Mouse (Mus musculus) ES-Bruce4 (cell line): Measurements from ENCODE around the gene Iqcn. TPM values are rescaled to one million over a fixed set of nuclear protein-coding genes. Genes with fewer than 3 reads are reported as not detected.

Experiments
- H3K27ac ChIP-seq: 2 replicates; pipeline ENCODE4 v1.5.1; 2012; ENCODE audit warnings: low read length, inconsistent platforms; ENCODE audit not compliant: insufficient read depth
- H3K27me3 ChIP-seq: 2 replicates; pipeline ENCODE4 v1.6.1; 2012; ENCODE audit warnings: mild to moderate bottlenecking, low read length, inconsistent platforms; ENCODE audit not compliant: control insufficient read depth, poor library complexity, insufficient read depth, severe bottlenecking
- H3K36me3 ChIP-seq: 2 replicates; pipeline ENCODE4 v1.6.1; 2012; ENCODE audit warnings: inconsistent platforms, mild to moderate bottlenecking, low read length, moderate library complexity; ENCODE audit not compliant: control insufficient read depth, poor library complexity, insufficient read depth, severe bottlenecking
- H3K4me1 ChIP-seq: one replicate; pipeline ENCODE4 v1.8.1; 2011; ENCODE audit warnings: low read length; ENCODE audit not compliant: control insufficient read depth, insufficient read depth
- H3K4me3 ChIP-seq: 2 replicates; pipeline ENCODE4 v1.5.1; 2011; ENCODE audit warnings: low read depth, mild to moderate bottlenecking, low read length
- H3K9ac ChIP-seq: 2 replicates; pipeline ENCODE4 v1.6.1; 2012; ENCODE audit warnings: low read depth, mild to moderate bottlenecking, inconsistent platforms; ENCODE audit not compliant: poor library complexity, severe bottlenecking
- H3K9me3 ChIP-seq: replicated peaks from 2 replicates; pipeline ENCODE4 v1.6.1; 2012; ENCODE audit warnings: mild to moderate bottlenecking, low read length, inconsistent platforms; ENCODE audit not compliant: control insufficient read depth, poor library complexity, insufficient read depth, severe bottlenecking
- CTCF ChIP-seq: IDR thresholded peaks from one replicate; pipeline ENCODE4 v1.8.1; 2011; ENCODE audit warnings: low read depth, low read length
- EP300 ChIP-seq: IDR thresholded peaks from 2 replicates; pipeline ENCODE4 v1.6.1; 2011; ENCODE audit warnings: low read depth, low read length; ENCODE audit not compliant: insufficient read depth
- POLR2A ChIP-seq: IDR thresholded peaks from one replicate; pipeline ENCODE4 v1.8.1; 2011; ENCODE audit warnings: low read length; ENCODE audit not compliant: insufficient read depth
- polyA plus RNA-seq: library from polyadenylated mRNA; stranded (reverse); fragments of >200 nt; gene quantifications from 2 replicates; pipeline ENCODE4 v1.2.4, GENCODE M21; 2011; ENCODE audit warnings: low read depth; ENCODE audit not compliant: missing spikeins, insufficient read depth, insufficient read length

The Iqcn gene
- polyA plus RNA-seq, 1 experiment = not detected

- Histone ChIP-seq H3K4me1 (peaks cover 6% of the 10 kb centered on the region), H3K9ac (peak overlapping the region; percentile 81), H3K4me3 (peak overlapping the region; percentile 78), H3K9me3 (no peaks in the 10 kb centered on the region), H3K27ac (peak overlapping the region; percentile 95), H3K36me3 (peaks cover 19% of the 10 kb centered on the region; the same call in 1 of the 2 replicates), H3K27me3 (no peaks in the 10 kb centered on the region)
- TF ChIP-seq CTCF (no peak), EP300 (no peak), POLR2A (no peak)
Observed at GRCm38 (mm10) chr8:70674716-70675115, 28.5 kb upstream of the Iqcn start.

- Histone ChIP-seq H3K4me1 (peaks cover 7% of the 10 kb centered on the region), H3K4me3 (no peak overlapping the region), H3K27ac (peak overlapping the region; percentile 95), H3K9me3 (no peaks in the 10 kb centered on the region), H3K9ac (peak overlapping the region; percentile 81), H3K36me3 (peaks cover 20% of the 10 kb centered on the region; the same call in 1 of the 2 replicates), H3K27me3 (no peaks in the 10 kb centered on the region)
- no peak for TF ChIP-seq POLR2A
- no peak for TF ChIP-seq EP300
- TF ChIP-seq CTCF = no peak
Observed at GRCm38 (mm10) chr8:70675336-70675735, 27.9 kb upstream of the Iqcn start.

- Histone ChIP-seq H3K36me3 (peaks cover 20% of the 10 kb centered on the region; the same call in 1 of the 2 replicates), H3K27me3 (no peaks in the 10 kb centered on the region), H3K9me3 (no peaks in the 10 kb centered on the region), H3K4me1 (peaks cover 4% of the 10 kb centered on the region), H3K27ac (0 out of 2 replicates have a peak overlapping the region, but pooled peaks have one; percentile 19), H3K4me3 (no peak overlapping the region), H3K9ac (no peak overlapping the region)
- TF ChIP-seq EP300 = no peak
Observed at GRCm38 (mm10) chr8:70677451-70678080, 25.7 kb upstream of the Iqcn start.

- no peak overlapping the region for H3K4me3 ChIP-seq
- peaks cover 4% of the 10 kb centered on the region for H3K4me1 ChIP-seq
- no peak for TF ChIP-seq EP300
- TF ChIP-seq POLR2A = no peak
- no peak for TF ChIP-seq CTCF
- H3K9ac ChIP-seq = no peak overlapping the region
- peaks cover 20% of the 10 kb centered on the region; the same call in 1 of the 2 replicates for H3K36me3 ChIP-seq
- H3K9me3 ChIP-seq = no peaks in the 10 kb centered on the region
- no peak overlapping the region for H3K27ac ChIP-seq
- no peaks in the 10 kb centered on the region for H3K27me3 ChIP-seq
Observed at GRCm38 (mm10) chr8:70678679-70679078, 24.6 kb upstream of the Iqcn start.

GRCm38 (mm10) chr8:70679404-70679803, 23.9 kb upstream of the Iqcn start:
- H3K27ac ChIP-seq = 0 out of 2 replicates have a peak overlapping the region, but pooled peaks have one; percentile 3
- no peaks in the 10 kb centered on the region for H3K27me3 ChIP-seq
- no peak overlapping the region for H3K9ac ChIP-seq
- peaks cover 20% of the 10 kb centered on the region; the same call in 1 of the 2 replicates for H3K36me3 ChIP-seq
- peaks cover 4% of the 10 kb centered on the region for H3K4me1 ChIP-seq
- no peaks in the 10 kb centered on the region for H3K9me3 ChIP-seq
- H3K4me3 ChIP-seq = no peak overlapping the region
- 0 out of 2 replicates have a peak, but pooled peaks have one; percentile 8 for TF ChIP-seq EP300
- no peak for TF ChIP-seq CTCF

DNA sequence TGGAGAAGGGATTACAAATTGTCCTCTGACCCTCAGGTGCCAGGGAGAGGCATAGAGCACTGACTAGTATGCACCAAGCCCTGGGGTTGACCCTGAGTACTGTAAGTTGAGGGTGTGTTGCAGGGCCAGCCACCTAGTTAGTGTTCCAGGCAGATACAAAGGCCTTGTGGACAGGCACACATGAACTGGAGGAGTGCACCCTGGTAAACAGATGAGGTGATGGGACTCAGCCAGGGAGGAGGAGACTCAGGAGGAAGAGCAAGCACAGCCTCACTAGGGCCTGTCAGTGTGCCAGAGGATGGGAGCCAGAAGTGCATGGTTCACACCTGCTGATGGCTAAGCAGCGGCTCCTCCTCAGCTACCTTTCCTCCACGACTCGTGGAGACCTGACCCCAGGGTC, 23.2 kb upstream of the Iqcn start:
- H3K27ac ChIP-seq = no peak overlapping the region
- H3K27me3 ChIP-seq = no peaks in the 10 kb centered on the region
- no peaks in the 10 kb centered on the region for H3K9me3 ChIP-seq
- no peak overlapping the region for H3K9ac ChIP-seq
- H3K4me3 ChIP-seq = no peak overlapping the region
- H3K4me1 ChIP-seq = peaks cover 4% of the 10 kb centered on the region
- TF ChIP-seq EP300 = no peak
- no peak for TF ChIP-seq POLR2A
- no peak for TF ChIP-seq CTCF
- H3K36me3 ChIP-seq = peaks cover 20% of the 10 kb centered on the region; the same call in 1 of the 2 replicates
